Mouse (Mus musculus) neural tube, embryonic 15.5 days (tissue): ENCODE data around the gene Mgst1. TPM values are rescaled to one million over a fixed set of nuclear protein-coding genes. Genes with fewer than 3 reads are reported as not detected.
A peak's percentile ranks its signal among the peaks of the same experiment; 100 is the strongest.

Experiments used
- ATAC-seq: fragments of 200-750 bp; cut with Nextera tagmentation; 2 replicates; pipeline ENCODE4 v1.8.0; 2017; ENCODE audit warnings: mild to moderate bottlenecking, moderate TSS enrichment, moderate library complexity; ENCODE audit not compliant: low FRiP score
- H3K27ac ChIP-seq: fragments of 300-500 bp; sonication (generic); replicated peaks from 2 replicates; pipeline ENCODE4 v1.5.1; 2015; ENCODE audit warnings: mild to moderate bottlenecking, inconsistent platforms
- H3K27me3 ChIP-seq: fragments of 300-500 bp; sonication (generic); replicated peaks from 2 replicates; pipeline ENCODE4 v1.6.1; 2015; ENCODE audit warnings: inconsistent platforms
- H3K36me3 ChIP-seq: fragments of 300-500 bp; sonication (generic); 2 replicates; pipeline ENCODE4 v1.6.1; 2015; ENCODE audit warnings: inconsistent platforms
- H3K4me1 ChIP-seq: fragments of 300-500 bp; sonication (generic); 2 replicates; pipeline ENCODE4 v1.6.1; 2015; ENCODE audit warnings: inconsistent platforms
- H3K4me2 ChIP-seq: fragments of 300-500 bp; sonication (generic); 2 replicates; pipeline ENCODE4 v1.6.1; 2015; ENCODE audit warnings: inconsistent platforms, mild to moderate bottlenecking, moderate library complexity
- H3K4me3 ChIP-seq: fragments of 300-500 bp; sonication (generic); replicated peaks from 2 replicates; pipeline ENCODE4 v1.5.1; 2015; ENCODE audit warnings: mild to moderate bottlenecking, inconsistent platforms
- H3K9ac ChIP-seq: fragments of 300-500 bp; sonication (generic); replicated peaks from 2 replicates; pipeline ENCODE4 v1.6.1; 2015; ENCODE audit warnings: mild to moderate bottlenecking, inconsistent platforms
- H3K9me3 ChIP-seq: fragments of 300-500 bp; sonication (generic); replicated peaks from 2 replicates; pipeline ENCODE4 v1.6.1; 2016; ENCODE audit warnings: inconsistent platforms
- WGBS: fragments of 180-500 bp; shearing (Covaris S2); methylation state at CpG from one replicate; pipeline ENCODE4 v1.1.7; 2015; ENCODE audit warnings: mixed read lengths; 5-methylcytosine and 5-hydroxymethylcytosine counted together
- polyA plus RNA-seq: library from polyadenylated mRNA; unstranded; fragments of >200 nt; fragmentation: Nextera tagmentation; extraction: Ambion mirVana; gene quantifications from 2 replicates; pipeline ENCODE4 v1.2.1, GENCODE M21; 2015

Gene Mgst1
- polyA plus RNA-seq, 1 experiment from 2014 or later, result 101 TPM

GRCm38 (mm10) chr6:138142604-138143003, 2.5 kb downstream of the Mgst1 start:
- no peaks in the 10 kb centered on the region for H3K36me3 ChIP-seq
- H3K4me2 ChIP-seq, result no peak overlapping the region
- ATAC-seq, result no peak
- H3K27me3 ChIP-seq, result 0 out of 2 replicates have a peak, but pooled peaks cover 5% of the 10 kb centered on the region
- H3K9me3 ChIP-seq, result no peaks in the 10 kb centered on the region
- peaks cover 11% of the 10 kb centered on the region for H3K4me1 ChIP-seq
- H3K9ac ChIP-seq, result no peak overlapping the region
- H3K27ac ChIP-seq, result no peak overlapping the region
- 92% methylated on average over 7 of the region's 7 CpGs for WGBS
- H3K4me3 ChIP-seq, result no peak overlapping the region

- Histone ChIP-seq H3K27ac (no peak overlapping the region), H3K36me3 (no peaks in the 10 kb centered on the region), H3K4me2 (no peak overlapping the region), H3K9ac (no peak overlapping the region), H3K4me3 (no peak overlapping the region), H3K4me1 (peaks cover 11% of the 10 kb centered on the region), H3K27me3 (0 out of 2 replicates have a peak, but pooled peaks cover 5% of the 10 kb centered on the region), H3K9me3 (no peaks in the 10 kb centered on the region)
- 91% methylated on average over 3 of the region's 3 CpGs for WGBS
- no peak for ATAC-seq
Observed at GRCm38 (mm10) chr6:138143450-138143849, 3.3 kb downstream of the Mgst1 start.

GRCm38 (mm10) chr6:138153111-138153510, 13.0 kb downstream of the Mgst1 start:
- no peak overlapping the region for H3K4me3 ChIP-seq
- no peak overlapping the region for H3K9ac ChIP-seq
- H3K27me3 ChIP-seq, result no peaks in the 10 kb centered on the region
- no peak overlapping the region for H3K27ac ChIP-seq
- H3K4me1 ChIP-seq, result no peaks in the 10 kb centered on the region
- WGBS, result 36% methylated on average over 5 of the region's 5 CpGs
- ATAC-seq, result no peak
- H3K9me3 ChIP-seq, result peaks cover 6% of the 10 kb centered on the region; the same call in 1 of the 2 replicates
- H3K36me3 ChIP-seq, result no peaks in the 10 kb centered on the region
- H3K4me2 ChIP-seq, result no peak overlapping the region

GRCm38 (mm10) chr6:138163920-138164319, 23.8 kb downstream of the Mgst1 start:
- no peaks in the 10 kb centered on the region for H3K27me3 ChIP-seq
- H3K36me3 ChIP-seq, result no peaks in the 10 kb centered on the region

GRCm38 (mm10) chr6:138171480-138172224, 31.5 kb downstream of the Mgst1 start:
- ATAC-seq, result peak; percentile 72; the same call in 1 of the 2 replicates
- H3K9ac ChIP-seq, result no peak overlapping the region
- no peak overlapping the region for H3K4me2 ChIP-seq
- no peaks in the 10 kb centered on the region for H3K36me3 ChIP-seq
- H3K4me3 ChIP-seq, result no peak overlapping the region
- no peaks in the 10 kb centered on the region for H3K4me1 ChIP-seq
- H3K27ac ChIP-seq, result no peak overlapping the region
- H3K27me3 ChIP-seq, result no peaks in the 10 kb centered on the region
- H3K9me3 ChIP-seq, result no peaks in the 10 kb centered on the region
- 70% methylated on average over 15 of the region's 15 CpGs for WGBS

More at GRCm38 (mm10) chr6:138163920-138164319, 23.8 kb downstream of the Mgst1 start:
- no peaks in the 10 kb centered on the region for H3K9me3 ChIP-seq
- no peak for ATAC-seq
- no peak overlapping the region for H3K4me2 ChIP-seq
- no peak overlapping the region for H3K4me3 ChIP-seq
- H3K9ac ChIP-seq, result no peak overlapping the region
- WGBS, result 84% methylated on average over 7 of the region's 7 CpGs
- H3K27ac ChIP-seq, result no peak overlapping the region
- no peaks in the 10 kb centered on the region for H3K4me1 ChIP-seq

Other genes starting within 250 kb of the Mgst1 start
- 0.15 and 0.28 TPM in 2 replicates for gene Slc15a5, start 60.4 kb upstream of the Mgst1 start, polyA plus RNA-seq